9 mouse cellular contexts compared by ENCODE assay signal in genomic region chr5:136045408-136045807, GRCm38 (mm10). TPM values are rescaled to one million over a fixed set of nuclear protein-coding genes. Genes with fewer than 3 reads are reported as not detected.
DNase-seq lines count a peak whose midpoint lies in the region; ATAC-seq and TF ChIP-seq lines count a peak whose summit lies in the region.
"Had no signal": no experiment of that assay in that cellular context is flagged by ENCODE, and none has a peak within 500 bp of the region (broad histone marks: within the 10 kb centered on the region; RNA-seq: fewer than 3 reads in every experiment).

No protein-coding gene starts in this region.

- no peaks in the 10 kb centered on the region for H3K36me3 ChIP-seq in liver, adult 2 months (ENCODE audit: control insufficient read depth, insufficient read depth, low read length)
- no peaks in the 10 kb centered on the region for H3K36me3 ChIP-seq in liver, embryonic 11.5 days (ENCODE audit: control insufficient read depth, insufficient read depth, low read length)

- H3K79me2 ChIP-seq in liver, adult 2 months (ENCODE audit: control insufficient read depth, insufficient read depth, low read length) = no peaks in the 10 kb centered on the region

- H3K27ac ChIP-seq in liver, adult 2 months (replicated peaks; ENCODE audit: insufficient read depth, low read depth, low read length) = no peak overlapping the region
- no peak overlapping the region for H3K27ac ChIP-seq in liver, embryonic 11.5 days (ENCODE audit: low read depth, low read length)

- no peak for TF ChIP-seq POLR2A in liver, adult 2 months (IDR thresholded peaks at IDR 0.05; ENCODE audit: extremely low read depth, insufficient read depth, low read length)

- no peaks in the 10 kb centered on the region for H3K9me3 ChIP-seq in liver, embryonic 11.5 days (ENCODE audit: control insufficient read depth, low read length)

- WGBS in liver, adult 2 months = 41% methylated on average over 9 of the region's 9 CpGs
- 42% methylated on average over 9 of the region's 9 CpGs for WGBS in liver, embryonic 11.5 days

- TF ChIP-seq CTCF in liver, adult 2 months (IDR thresholded peaks at IDR 0.05; ENCODE audit: low read depth, low read length) = peak; percentile 39

- DNase-seq in CD4-positive, CD25-positive, alpha-beta regulatory T cell, adult 2 months (ENCODE audit: low read depth, low spot score) = peak; percentile 42
- no peak for DNase-seq in liver, adult 2 months (ENCODE audit: extremely low read depth, low read depth, low spot score)
- DNase-seq in liver, embryonic 11.5 days (ENCODE audit: low spot score) = no peak
- peak; percentile 49 for DNase-seq in embryo, embryonic 11 days
- peak; percentile 25 for DNase-seq in retina, postnatal 1 day
- no peak for DNase-seq in heart, postnatal 4 days

- no peaks in the 10 kb centered on the region for H3K27me3 ChIP-seq in liver, adult 2 months (ENCODE audit: control insufficient read depth, insufficient read depth, low read length)
- no peaks in the 10 kb centered on the region for H3K27me3 ChIP-seq in liver, embryonic 11.5 days (replicated peaks; ENCODE audit: control insufficient read depth, insufficient read depth, low read length)

- no peak for ATAC-seq in CD4-positive, CD25-positive, alpha-beta regulatory T cell, adult 4 months
- ATAC-seq in liver, embryonic 11.5 days (replicated peaks; ENCODE audit: low FRiP score) = no peak
- no peak for ATAC-seq in activated CD4-positive, CD25-positive, alpha-beta regulatory T cell, adult 4 months

- H3K4me1 ChIP-seq in liver, adult 2 months (ENCODE audit: control insufficient read depth, insufficient read depth, low read length) = no peaks in the 10 kb centered on the region
- H3K4me1 ChIP-seq in liver, embryonic 11.5 days (replicated peaks; ENCODE audit: control insufficient read depth, insufficient read depth, low read length) = no peaks in the 10 kb centered on the region; the same call in 1 of the 2 replicates

- H3K9ac ChIP-seq in liver, adult 2 months (ENCODE audit: low read depth, low read length) = no peak overlapping the region
- no peak overlapping the region for H3K9ac ChIP-seq in liver, embryonic 11.5 days (ENCODE audit: low read depth, low read length)

- H3K4me2 ChIP-seq in liver, embryonic 11.5 days = no peak overlapping the region

- H3K4me3 ChIP-seq in liver, adult 2 months (ENCODE audit: insufficient read depth, low read depth, low read length) = no peak overlapping the region
- no peak overlapping the region for H3K4me3 ChIP-seq in liver, embryonic 11.5 days (ENCODE audit: low read depth, low read length)

RNA-seq across cellular contexts. Expression of gene Upk3b, which starts 7.1 kb away (rescaled TPM):
- not detected for polyA plus RNA-seq in CD4-positive, CD25-positive, alpha-beta regulatory T cell, adult 4 months (2017; shearing (Covaris generic))
- 0.34 and 0.55 TPM in 2 replicates for total RNA-seq in liver, adult 2 months (2014; rRNA removed)
- 1.3 and 2.1 TPM in 2 replicates for polyA plus RNA-seq in liver, adult 2 months (2012; rRNA removed)
- 15.2 and 16.6 TPM in 2 replicates for polyA plus RNA-seq in liver, embryonic 11.5 days (2014; fragmentation: Nextera tagmentation; extraction: Ambion mirVana)
- total RNA-seq in heart, postnatal 4 days (2021) = 10 to 100 TPM; 25.8 to 30.7 TPM
- polyA plus RNA-seq in activated CD4-positive, CD25-positive, alpha-beta regulatory T cell, adult 4 months (2017; shearing (Covaris generic)) = not detected

RNA-seq across cellular contexts. Expression of gene Upk3bl, which starts 8.9 kb away (rescaled TPM):
- polyA plus RNA-seq in CD4-positive, CD25-positive, alpha-beta regulatory T cell, adult 4 months (2017; shearing (Covaris generic)) = not detected
- total RNA-seq in liver, adult 2 months (2014; rRNA removed) = not detected in 2 replicates
- polyA plus RNA-seq in liver, adult 2 months (2012; rRNA removed) = not detected in 2 replicates
- polyA plus RNA-seq in liver, embryonic 11.5 days (2014; fragmentation: Nextera tagmentation; extraction: Ambion mirVana) = 0.78 and 0.97 TPM in 2 replicates
- not detected for total RNA-seq in heart, postnatal 4 days (2021)
- not detected for polyA plus RNA-seq in activated CD4-positive, CD25-positive, alpha-beta regulatory T cell, adult 4 months (2017; shearing (Covaris generic))
- polyA plus RNA-seq: liver, embryonic 16.5 days had no signal

RNA-seq across cellular contexts. Expression of gene Rasa4, which starts 38.3 kb away (rescaled TPM):
- polyA plus RNA-seq in CD4-positive, CD25-positive, alpha-beta regulatory T cell, adult 4 months (2017; shearing (Covaris generic)) = 1 to 10 TPM; 1.7 to 2.8 TPM
- total RNA-seq in liver, adult 2 months (2014; rRNA removed) = 1.0 and 2.1 TPM in 2 replicates
- 0.70 and 2.0 TPM in 2 replicates for polyA plus RNA-seq in liver, adult 2 months (2012; rRNA removed)
- 1.7 TPM in 2 replicates for polyA plus RNA-seq in liver, embryonic 11.5 days (2014; fragmentation: Nextera tagmentation; extraction: Ambion mirVana)
- total RNA-seq in heart, postnatal 4 days (2021) = 1 to 10 TPM; 2.1 to 2.4 TPM
- 1 to 10 TPM; 1.8 to 2.2 TPM for polyA plus RNA-seq in activated CD4-positive, CD25-positive, alpha-beta regulatory T cell, adult 4 months (2017; shearing (Covaris generic))

RNA-seq across cellular contexts. Expression of gene Dtx2, which starts 50.8 kb away (rescaled TPM):
- 10 to 100 TPM in 1 of 2 experiments, 1 to 10 TPM in 1; 7.9 to 14.1 TPM for polyA plus RNA-seq in CD4-positive, CD25-positive, alpha-beta regulatory T cell, adult 4 months (2017; shearing (Covaris generic))
- 1.0 and 1.9 TPM in 2 replicates for total RNA-seq in liver, adult 2 months (2014; rRNA removed)
- 4.3 and 7.1 TPM in 2 replicates for polyA plus RNA-seq in liver, adult 2 months (2012; rRNA removed)
- 20.0 and 20.3 TPM in 2 replicates for polyA plus RNA-seq in liver, embryonic 11.5 days (2014; fragmentation: Nextera tagmentation; extraction: Ambion mirVana)
- 10 to 100 TPM in 1 of 2 experiments, 1 to 10 TPM in 1; 9.7 to 10.7 TPM for total RNA-seq in heart, postnatal 4 days (2021)
- polyA plus RNA-seq in activated CD4-positive, CD25-positive, alpha-beta regulatory T cell, adult 4 months (2017; shearing (Covaris generic)) = 10 to 100 TPM; 10.6 to 13.8 TPM

Comparison
In these comparisons a context has a peak if more than half of its experiments do, and no peak if none do; other contexts are left out.
1. DNase-seq: peak in CD4-positive, CD25-positive, alpha-beta regulatory T cell, adult 2 months (single experiment), embryo, embryonic 11 days (single experiment) and retina, postnatal 1 day (single experiment); none in liver, adult 2 months (single experiment), liver, embryonic 11.5 days (single experiment) and heart, postnatal 4 days (single experiment).